ENCODE assay signal across 10 mouse cellular contexts in the genomic region with DNA sequence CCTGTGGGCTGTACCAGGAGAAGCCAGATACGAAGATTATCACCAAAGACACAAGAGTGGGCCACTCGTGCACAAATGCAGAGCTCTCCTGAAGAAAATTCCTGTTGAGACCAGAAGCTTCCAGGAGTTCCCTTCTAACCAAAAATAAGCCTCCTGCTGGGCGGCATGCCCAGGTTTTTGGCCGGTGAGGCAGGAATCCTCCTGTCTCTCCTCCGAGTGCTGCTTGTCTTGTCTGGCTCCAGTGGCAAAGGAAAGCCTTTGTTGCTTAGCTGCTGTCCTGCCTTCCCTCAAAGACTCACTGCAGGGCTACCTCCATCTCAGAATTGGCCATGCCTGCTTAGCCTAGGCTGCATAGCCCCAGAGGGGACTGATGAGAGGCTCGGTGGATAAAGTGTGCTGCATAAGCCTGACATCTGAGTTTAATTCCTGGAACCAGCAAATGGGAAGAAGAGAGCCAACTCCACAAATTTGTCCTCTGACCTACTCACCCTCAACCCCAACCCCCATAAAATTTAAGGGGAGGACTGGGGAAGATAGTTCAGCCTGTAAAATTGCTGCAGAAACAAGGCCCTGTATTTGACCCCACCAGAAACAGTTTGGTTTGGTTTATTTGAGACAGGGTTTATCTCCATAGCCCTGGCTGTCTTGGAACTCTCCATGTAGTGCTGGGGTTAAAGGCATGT. TPM values are rescaled to one million over a fixed set of nuclear protein-coding genes. Genes with fewer than 3 reads are reported as not detected.
A peak's percentile ranks its signal among the peaks of the same experiment; 100 is the strongest.
DNase-seq lines count a peak whose midpoint lies in the region; ATAC-seq and TF ChIP-seq lines count a peak whose summit lies in the region.
"Had no signal": no experiment of that assay in that cellular context is flagged by ENCODE, and none has a peak within 500 bp of the region (broad histone marks: within the 10 kb centered on the region; RNA-seq: fewer than 3 reads in every experiment).

No protein-coding gene starts in this region.

- H3K4me3 ChIP-seq in heart, adult 2 months: no peak overlapping the region
- no peak overlapping the region for H3K4me3 ChIP-seq in forebrain, embryonic 12.5 days (replicated peaks)

- 0 out of 2 replicates have a peak, but pooled peaks have one; percentile 10 for TF ChIP-seq CTCF in heart, adult 2 months (IDR thresholded peaks at IDR 0.05)

- H3K79me2 ChIP-seq in heart, adult 2 months (replicated peaks; ENCODE audit: control insufficient read depth, insufficient read depth, low read length): peaks cover 1% of the 10 kb centered on the region; the same call in 1 of the 2 replicates

- no peaks in the 10 kb centered on the region for H3K27me3 ChIP-seq in heart, adult 2 months (ENCODE audit: control insufficient read depth, insufficient read depth, low read length)
- no peaks in the 10 kb centered on the region for H3K27me3 ChIP-seq in forebrain, embryonic 12.5 days

- peaks cover 45% of the 10 kb centered on the region for H3K4me1 ChIP-seq in heart, adult 2 months (ENCODE audit: control insufficient read depth, insufficient read depth, low read length)
- peaks cover 71% of the 10 kb centered on the region for H3K4me1 ChIP-seq in forebrain, embryonic 12.5 days

- TF ChIP-seq EP300 in heart, adult 2 months (IDR thresholded peaks at IDR 0.05; ENCODE audit: insufficient read depth, low read depth, low read length): 0 out of 2 replicates have a peak, but pooled peaks have one; percentile 11

- intact Hi-C loops in heart, adult 2 months (cut with DNase I): no loop called here
- intact Hi-C loops in heart, postnatal 10 days (cut with DNase I): no loop called here
- intact Hi-C loops in left cerebral cortex, postnatal 14 days (cut with DNase I): loop anchor here (5.0 kb wide), 1 partner anchor 33 kb away; no protein-coding TSS in a partner anchor

- peak overlapping the region; percentile 57 for H3K27ac ChIP-seq in heart, adult 2 months
- H3K27ac ChIP-seq in forebrain, embryonic 12.5 days: peak overlapping the region; percentile 57
- H3K27ac ChIP-seq: liver, embryonic 14.5 days had no signal

- no peaks in the 10 kb centered on the region for H3K9me3 ChIP-seq in forebrain, embryonic 12.5 days

- no peak overlapping the region; the same call in 1 of the 2 replicates for H3K4me2 ChIP-seq in forebrain, embryonic 12.5 days

- peaks cover 36% of the 10 kb centered on the region for H3K36me3 ChIP-seq in heart, adult 2 months (ENCODE audit: control insufficient read depth, insufficient read depth, low read length)
- peaks cover 80% of the 10 kb centered on the region for H3K36me3 ChIP-seq in forebrain, embryonic 12.5 days (replicated peaks)

- no peak for ATAC-seq in forebrain, embryonic 12.5 days (ENCODE audit: low FRiP score)
- ATAC-seq in CD4-positive, CD25-positive, alpha-beta regulatory T cell, adult 4 months: no peak

- no peak for TF ChIP-seq POLR2A in heart, adult 2 months (IDR thresholded peaks at IDR 0.05; ENCODE audit: insufficient read depth, low read depth, low read length)

- DNase-seq in heart, adult 2 months: peak; percentile 52 to 57
- DNase-seq in heart, postnatal 10 days: no peak
- peak; percentile 62 for DNase-seq in NIH3T3 (ENCODE audit: low read depth)
- DNase-seq in left cerebral cortex, postnatal 14 days (ENCODE audit: low spot score in 2 of 2): peak; percentile 59 to 75
- DNase-seq in adrenal gland, postnatal 10 days: no peak
- DNase-seq in adrenal gland, postnatal 4 days (ENCODE audit: low spot score in 2 of 2): no peak

- H3K9ac ChIP-seq in heart, adult 2 months (ENCODE audit: low read depth, low read length): no peak overlapping the region
- H3K9ac ChIP-seq in forebrain, embryonic 12.5 days: no peak overlapping the region
- H3K9ac ChIP-seq: liver, embryonic 14.5 days had no signal

- 10% methylated on average over 6 of the region's 6 CpGs for WGBS in heart, adult 2 months
- WGBS in forebrain, embryonic 12.5 days: 65% methylated on average over 6 of the region's 6 CpGs

RNA-seq across cellular contexts. Expression of a gene that starts 7.3 kb away (rescaled TPM):
- 100 to 1,000 TPM; 101 to 127 TPM for total RNA-seq in heart, adult 2 months (2021)
- 59.7 and 87.8 TPM in 2 replicates for polyA plus RNA-seq in heart, adult 2 months (2012; rRNA removed)
- total RNA-seq in heart, postnatal 10 days (2021): 100 to 1,000 TPM; 171 to 173 TPM
- 324 and 337 TPM in 2 replicates for polyA plus RNA-seq in forebrain, embryonic 12.5 days (2016; fragmentation: Nextera tagmentation; extraction: Ambion mirVana)
- total RNA-seq in left cerebral cortex, postnatal 14 days (2021): 100 to 1,000 TPM; 161 to 170 TPM
- total RNA-seq in adrenal gland, postnatal 10 days (2021): 100 to 1,000 TPM; 149 to 173 TPM
- polyA plus RNA-seq in CD4-positive, CD25-positive, alpha-beta regulatory T cell, adult 4 months (2017; shearing (Covaris generic)): 10 to 100 TPM; 34.6 to 82.0 TPM
- total RNA-seq in adrenal gland, postnatal 4 days (2021): 100 to 1,000 TPM; 211 to 221 TPM

RNA-seq across cellular contexts. Expression of a gene that starts 24.8 kb away (rescaled TPM):
- total RNA-seq in heart, adult 2 months (2021): under 1 TPM in 1 of 2 experiments, not detected in 1; 0.16 TPM
- polyA plus RNA-seq in heart, adult 2 months (2012; rRNA removed): 0.08 and 0.12 TPM in 2 replicates
- total RNA-seq in heart, postnatal 10 days (2021): under 1 TPM in 1 of 2 experiments, not detected in 1; 0.22 TPM
- not detected in 2 replicates for polyA plus RNA-seq in forebrain, embryonic 12.5 days (2016; fragmentation: Nextera tagmentation; extraction: Ambion mirVana)
- total RNA-seq in left cerebral cortex, postnatal 14 days (2021): under 1 TPM in 1 of 2 experiments, not detected in 1; 0.24 TPM
- not detected for total RNA-seq in adrenal gland, postnatal 10 days (2021)
- under 1 TPM in 1 of 2 experiments, not detected in 1; 0.75 TPM for polyA plus RNA-seq in CD4-positive, CD25-positive, alpha-beta regulatory T cell, adult 4 months (2017; shearing (Covaris generic))
- under 1 TPM; 0.20 to 0.28 TPM for total RNA-seq in adrenal gland, postnatal 4 days (2021)
- polyA plus RNA-seq: stomach, embryonic 14.5 days had no signal

RNA-seq across cellular contexts. Expression of a gene that starts 41.2 kb away (rescaled TPM):
- 1 to 10 TPM in 1 of 2 experiments, under 1 TPM in 1; 0.81 to 1.5 TPM for total RNA-seq in heart, adult 2 months (2021)
- 2.4 and 2.9 TPM in 2 replicates for polyA plus RNA-seq in heart, adult 2 months (2012; rRNA removed)
- 1 to 10 TPM; 2.2 to 2.3 TPM for total RNA-seq in heart, postnatal 10 days (2021)
- polyA plus RNA-seq in forebrain, embryonic 12.5 days (2016; fragmentation: Nextera tagmentation; extraction: Ambion mirVana): 7.5 and 8.4 TPM in 2 replicates
- 1 to 10 TPM; 2.0 to 2.4 TPM for total RNA-seq in left cerebral cortex, postnatal 14 days (2021)
- total RNA-seq in adrenal gland, postnatal 10 days (2021): 1 to 10 TPM; 5.8 to 6.6 TPM
- 100 to 1,000 TPM in 1 of 2 experiments, 10 to 100 TPM in 1; 51.8 to 108 TPM for polyA plus RNA-seq in CD4-positive, CD25-positive, alpha-beta regulatory T cell, adult 4 months (2017; shearing (Covaris generic))
- total RNA-seq in adrenal gland, postnatal 4 days (2021): 1 to 10 TPM; 4.1 to 5.8 TPM

Comparison
In these comparisons a context has a peak if more than half of its experiments do, and no peak if none do; other contexts are left out.
1. DNase-seq: peak in heart, adult 2 months (2 of 2), NIH3T3 (single experiment) and left cerebral cortex, postnatal 14 days (2 of 2); none in heart, postnatal 10 days (0 of 2), adrenal gland, postnatal 10 days (single experiment) and adrenal gland, postnatal 4 days (0 of 2).